Mouse (Mus musculus) ES-E14 (cell line): ENCODE data around the gene Slc27a4. TPM values are rescaled to one million over a fixed set of nuclear protein-coding genes. Genes with fewer than 3 reads are reported as not detected.
A peak's percentile ranks its signal among the peaks of the same experiment; 100 is the strongest.

Experiments used
- DNase-seq: peaks from one replicate; pipeline ENCODE4 v3.0.0-alpha.2; 2013; ENCODE audit warnings: low read depth, low spot score
- H3K27ac ChIP-seq: 2 replicates; pipeline ENCODE4 v1.5.1; 2012; ENCODE audit warnings: low read depth, mild to moderate bottlenecking, low read length, moderate library complexity, mixed read lengths; ENCODE audit not compliant: poor library complexity, insufficient read depth, severe bottlenecking
- H3K36me3 ChIP-seq: 2 replicates; pipeline ENCODE4 v1.6.1; 2012; ENCODE audit warnings: mild to moderate bottlenecking, low read length, moderate library complexity, mixed read lengths; ENCODE audit not compliant: control insufficient read depth, poor library complexity, insufficient read depth, severe bottlenecking
- H3K4me1 ChIP-seq, 2 experiments: fragments of 150-350 bp in 1 of 2; sonication (generic) in 1 of 2; 2 replicates each; pipeline ENCODE4 v1.6.1; 2012; ENCODE audit warnings: low read length in 2 of 2, mild to moderate bottlenecking in 1 of 2, mixed read lengths in 1 of 2; ENCODE audit not compliant: control insufficient read depth in 2 of 2, insufficient read depth in 2 of 2, poor library complexity in 1 of 2
- H3K4me3 ChIP-seq, 2 experiments: fragments of 150-350 bp in 1 of 2; sonication (generic) in 1 of 2; 2 replicates each; pipeline ENCODE4 v1.5.1; 2012; ENCODE audit warnings: low read length in 2 of 2, low read depth in 1 of 2, mild to moderate bottlenecking in 1 of 2, mixed read lengths in 1 of 2; ENCODE audit not compliant: insufficient read depth in 1 of 2, poor library complexity in 1 of 2, severe bottlenecking in 1 of 2
- H3K9ac ChIP-seq: 2 replicates; pipeline ENCODE4 v1.6.1; 2012; ENCODE audit warnings: low read depth, mild to moderate bottlenecking, low read length, mixed read lengths; ENCODE audit not compliant: poor library complexity, insufficient read depth, severe bottlenecking
- H3K9me3 ChIP-seq: fragments of 150-350 bp; sonication (generic); 2 replicates; pipeline ENCODE4 v1.6.1; 2012; ENCODE audit warnings: low read depth, mild to moderate bottlenecking, low read length; ENCODE audit not compliant: control insufficient read depth, insufficient read depth
- CHD2 ChIP-seq: IDR thresholded peaks from 2 replicates; pipeline ENCODE4 v1.6.1; 2014; ENCODE audit warnings: mild to moderate bottlenecking, low read depth, low read length, inconsistent platforms
- HCFC1 ChIP-seq: IDR thresholded peaks from 2 replicates; pipeline ENCODE4 v1.6.1; 2012; ENCODE audit warnings: low read length, inconsistent platforms, borderline replicate concordance; ENCODE audit not compliant: insufficient read depth
- MAFK ChIP-seq: IDR thresholded peaks from 2 replicates; pipeline ENCODE4 v1.6.1; 2014; ENCODE audit warnings: mild to moderate bottlenecking, low read depth, low read length, inconsistent platforms; ENCODE audit not compliant: insufficient read depth
- ZC3H11A ChIP-seq: IDR thresholded peaks from 2 replicates; pipeline ENCODE4 v1.6.1; 2012; ENCODE audit warnings: low read depth, mild to moderate bottlenecking, inconsistent platforms, low read length, borderline replicate concordance
- ZNF384 ChIP-seq: IDR thresholded peaks from 2 replicates; pipeline ENCODE4 v1.6.1; 2012; ENCODE audit warnings: low read depth, low read length, inconsistent platforms
- in situ Hi-C, 2 experiments: fragments of 600-800 bp; cut with MboI; formaldehyde crosslinking; loops; one replicate each; pipeline ENCODE4 v1.15.1; 2025; ENCODE audit warnings: low sequenced_read_pairs in 2 of 2, inconsistent platforms in 1 of 2; ENCODE audit not compliant: unreplicated experiment in 2 of 2
- total RNA-seq: library from RNA; depleted of rRNA; stranded (reverse); fragments of 300-350 nt; gene quantifications from 2 replicates; pipeline ENCODE4 v1.2.3, GENCODE M21; 2012

The Slc27a4 gene
- total RNA-seq, 1 experiment = 38.9 TPM

DNA sequence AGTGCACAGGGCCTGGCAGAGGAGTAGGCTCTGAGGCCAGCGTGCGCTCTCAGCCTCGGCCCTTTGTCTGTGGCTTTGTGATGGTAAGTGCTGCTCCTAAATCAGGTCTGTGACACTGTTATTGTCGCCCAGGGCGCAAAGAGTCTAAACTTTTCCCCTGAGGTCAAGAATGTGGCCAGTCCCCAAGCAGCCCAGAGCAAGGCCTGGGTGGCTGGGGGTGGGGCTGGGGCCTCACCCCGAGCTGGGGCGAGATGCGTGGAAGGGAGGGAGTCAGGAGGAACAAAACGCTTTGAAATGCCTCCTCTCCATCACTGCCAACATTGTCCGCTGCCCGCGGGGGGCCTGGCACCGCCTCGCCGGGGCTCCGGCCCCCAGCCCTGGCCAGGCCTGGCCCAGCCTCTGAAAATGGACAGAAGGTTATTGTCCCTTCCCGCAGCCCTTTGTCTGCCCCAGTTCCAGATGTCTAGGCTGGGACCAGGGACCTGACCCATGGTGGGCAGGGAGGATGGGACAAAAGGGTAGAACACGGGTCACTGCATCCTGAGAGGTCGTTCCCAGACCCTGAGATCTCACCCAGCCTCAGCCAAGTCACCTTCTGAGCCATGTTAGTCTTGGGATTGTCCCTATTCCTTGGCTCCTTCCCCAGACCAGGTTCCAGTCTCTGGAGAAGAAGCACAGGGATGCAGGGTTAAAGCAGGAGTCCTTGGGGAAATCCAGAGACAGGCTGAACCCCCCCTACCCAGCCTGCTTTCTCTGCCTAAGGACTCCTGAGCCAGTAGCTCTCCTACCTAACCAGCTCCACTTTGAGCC is 54.2 kb downstream of the Slc27a4 start:
- Histone ChIP-seq H3K27ac (no peak overlapping the region), H3K9ac (no peak overlapping the region), H3K4me1 (peaks cover 0 to 14% of the 10 kb centered on the region in 2 experiments; a peak in 3 of 4 replicates), H3K9me3 (no peaks in the 10 kb centered on the region), H3K36me3 (no peaks in the 10 kb centered on the region), H3K4me3 (no peak overlapping the region)
- TF ChIP-seq MAFK (no peak), ZNF384 (no peak), HCFC1 (no peak), ZC3H11A (no peak), CHD2 (no peak)
- in situ Hi-C loops = loop anchor here in 1 of 2 experiments (10.0 kb wide), 1 partner anchor 92 kb away; no protein-coding TSS in a partner anchor
- DNase-seq = no peak

DNA sequence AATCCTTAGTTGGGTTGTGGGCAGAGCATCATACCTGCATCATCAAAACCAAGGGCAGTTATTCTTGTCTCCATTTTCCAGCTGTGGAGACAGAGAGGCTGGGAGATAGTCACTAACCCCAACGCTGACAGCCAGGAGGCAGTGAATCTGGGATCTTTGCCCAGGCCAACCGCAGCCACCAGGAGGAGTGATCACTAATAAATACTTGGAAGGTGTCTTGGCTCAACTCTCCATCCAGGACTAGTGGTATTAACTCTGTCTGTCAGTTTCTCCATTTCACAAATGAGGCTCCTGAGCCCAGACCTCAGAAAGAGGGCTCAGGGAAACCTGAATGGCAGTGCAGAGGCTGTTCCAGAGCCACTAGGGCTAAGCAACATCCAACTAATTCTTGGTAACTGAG is 54.9 kb downstream of the Slc27a4 start:
- Histone ChIP-seq H3K27ac (no peak overlapping the region), H3K4me3 (no peak overlapping the region), H3K4me1 (peaks cover 0 to 14% of the 10 kb centered on the region in 2 experiments; a peak in 3 of 4 replicates), H3K9me3 (no peaks in the 10 kb centered on the region), H3K9ac (no peak overlapping the region), H3K36me3 (no peaks in the 10 kb centered on the region)
- in situ Hi-C loops = loop anchor here in 1 of 2 experiments (10.0 kb wide), 1 partner anchor 93 kb away; no protein-coding TSS in a partner anchor
- DNase-seq = no peak
- TF ChIP-seq ZC3H11A = no peak
- no peak for TF ChIP-seq HCFC1
- TF ChIP-seq CHD2 = no peak
- TF ChIP-seq ZNF384 = no peak
- TF ChIP-seq MAFK = no peak

GRCm38 (mm10) chr2:29857967-29858366 is 55.5 kb downstream of the Slc27a4 start:
- TF ChIP-seq ZC3H11A = no peak
- TF ChIP-seq MAFK = no peak
- TF ChIP-seq HCFC1 = no peak
- no peak for TF ChIP-seq CHD2
- no peak for TF ChIP-seq ZNF384
- Histone ChIP-seq H3K9ac (no peak overlapping the region), H3K9me3 (no peaks in the 10 kb centered on the region), H3K4me3 (no peak overlapping the region), H3K27ac (no peak overlapping the region), H3K4me1 (peaks cover 0 to 14% of the 10 kb centered on the region in 2 experiments; a peak in 3 of 4 replicates), H3K36me3 (no peaks in the 10 kb centered on the region)
- in situ Hi-C loops = loop anchor here in 1 of 2 experiments (10.0 kb wide), 1 partner anchor 93 kb away; no protein-coding TSS in a partner anchor
- no peak for DNase-seq

DNA sequence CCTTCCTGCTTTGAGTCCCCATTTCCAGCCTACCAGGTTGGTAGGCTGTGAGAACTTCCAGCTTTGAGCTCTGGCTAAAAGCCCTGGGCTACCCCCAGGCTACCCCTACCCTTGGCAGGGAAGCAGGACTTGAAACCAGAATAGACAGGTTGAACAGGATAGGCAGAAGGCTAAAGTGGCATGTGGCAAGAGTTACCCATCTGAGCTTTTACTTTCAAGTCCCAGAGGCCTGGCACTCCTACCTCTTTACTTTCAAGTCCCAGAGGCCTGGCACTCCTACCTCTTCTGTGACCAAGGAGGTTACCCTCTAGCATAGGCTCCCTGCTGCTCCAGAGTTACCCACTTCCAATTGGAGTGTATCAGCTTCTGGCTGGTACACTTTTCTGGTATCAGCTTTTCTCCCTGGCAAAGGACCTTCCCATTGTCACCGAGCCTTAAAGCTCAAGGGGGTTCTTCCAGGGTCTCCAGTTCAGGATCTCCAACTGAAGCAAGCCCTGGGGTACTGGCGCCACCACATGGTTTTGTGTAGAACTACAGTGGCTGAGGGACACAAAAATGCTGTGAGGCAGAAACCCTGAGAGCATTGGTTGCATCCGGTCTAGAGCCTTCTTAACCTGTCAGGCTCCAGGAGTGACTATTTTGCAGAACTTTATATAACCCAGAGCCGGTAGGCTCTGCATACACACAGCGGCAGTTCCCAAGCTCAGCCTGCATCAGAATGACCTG is 56.5 kb downstream of the Slc27a4 start:
- H3K4me1 ChIP-seq = peaks cover 0 to 13% of the 10 kb centered on the region in 2 experiments; a peak in 3 of 4 replicates
- no peaks in the 10 kb centered on the region for H3K36me3 ChIP-seq
- no peak overlapping the region for H3K27ac ChIP-seq
- peak; percentile 93; the same call in 1 of the 2 replicates for TF ChIP-seq ZC3H11A
- TF ChIP-seq ZNF384 = no peak
- no peak for TF ChIP-seq HCFC1
- TF ChIP-seq MAFK = 0 out of 2 replicates have a peak, but pooled peaks have one; percentile 33
- no peaks in the 10 kb centered on the region for H3K9me3 ChIP-seq
- in situ Hi-C loops = loop anchor here in 1 of 2 experiments (10.0 kb wide), 1 partner anchor 94 kb away; no protein-coding TSS in a partner anchor
- DNase-seq = peak; percentile 82
- no peak overlapping the region for H3K9ac ChIP-seq
- H3K4me3 ChIP-seq = no peak overlapping the region
